Mouse (Mus musculus) stomach, embryonic 16.5 days (tissue): Measurements from ENCODE around the gene Prmt3. TPM values are rescaled to one million over a fixed set of nuclear protein-coding genes. Genes with fewer than 3 reads are reported as not detected.

Experiments
- ATAC-seq: fragments of 200-750 bp; cut with Nextera tagmentation; 2 replicates; pipeline ENCODE4 v1.8.0; 2017; ENCODE audit warnings: moderate number of reproducible peaks, moderate TSS enrichment; ENCODE audit not compliant: insufficient read depth, low FRiP score
- H3K27ac ChIP-seq: fragments of 300-500 bp; sonication (generic); 2 replicates; pipeline ENCODE4 v1.5.1; 2014; ENCODE audit warnings: low read length
- H3K27me3 ChIP-seq: fragments of 300-500 bp; sonication (generic); 2 replicates; pipeline ENCODE4 v1.6.1; 2014; ENCODE audit warnings: low read length, control low read depth, mixed read lengths; ENCODE audit not compliant: control insufficient read depth, insufficient read depth
- H3K36me3 ChIP-seq: fragments of 300-500 bp; sonication (generic); 2 replicates; pipeline ENCODE4 v1.6.1; 2014; ENCODE audit warnings: low read length; ENCODE audit not compliant: control insufficient read depth, insufficient read depth
- H3K4me1 ChIP-seq: fragments of 300-500 bp; sonication (generic); 2 replicates; pipeline ENCODE4 v1.6.1; 2014; ENCODE audit warnings: low read length, control low read depth, mixed read lengths; ENCODE audit not compliant: control insufficient read depth, insufficient read depth
- H3K4me2 ChIP-seq: fragments of 300-500 bp; sonication (generic); 2 replicates; pipeline ENCODE4 v1.6.1; 2014; ENCODE audit warnings: low read depth, low read length, mixed read lengths
- H3K4me3 ChIP-seq: fragments of 300-500 bp; sonication (generic); replicated peaks from 2 replicates; pipeline ENCODE4 v1.5.1; 2014; ENCODE audit warnings: mild to moderate bottlenecking, low read length
- H3K9ac ChIP-seq: fragments of 300-500 bp; sonication (generic); 2 replicates; pipeline ENCODE4 v1.6.1; 2014; ENCODE audit warnings: low read length
- H3K9me3 ChIP-seq: fragments of 300-500 bp; sonication (generic); replicated peaks from 2 replicates; pipeline ENCODE4 v1.6.1; 2016; ENCODE audit warnings: low read length, control low read depth; ENCODE audit not compliant: control insufficient read depth
- WGBS: fragments of 180-500 bp; shearing (Covaris S2); extraction: QIAGEN DNeasy Blood & Tissue Kit; methylation state at CpG from one replicate; pipeline ENCODE4 v1.1.7; 2014; 5-methylcytosine and 5-hydroxymethylcytosine counted together
- polyA plus RNA-seq: library from polyadenylated mRNA; unstranded; fragments of >200 nt; fragmentation: Nextera tagmentation; extraction: Ambion mirVana; gene quantifications from 2 replicates; pipeline ENCODE4 v1.2.1, GENCODE M21; 2015

Prmt3 gene
- polyA plus RNA-seq, 1 experiment from 2014 or later, result 42.0 TPM

GRCm38 (mm10) chr7:49858257-49858656, 80.1 kb downstream of the Prmt3 start:
- H3K4me3 ChIP-seq, result no peak overlapping the region
- no peak for ATAC-seq
- no peak overlapping the region for H3K4me2 ChIP-seq
- H3K27me3 ChIP-seq, result no peaks in the 10 kb centered on the region
- H3K27ac ChIP-seq, result no peak overlapping the region
- H3K9me3 ChIP-seq, result no peaks in the 10 kb centered on the region
- 81% methylated on average over 3 of the region's 3 CpGs for WGBS
- H3K36me3 ChIP-seq, result no peaks in the 10 kb centered on the region
- H3K9ac ChIP-seq, result no peak overlapping the region
- no peaks in the 10 kb centered on the region for H3K4me1 ChIP-seq

DNA sequence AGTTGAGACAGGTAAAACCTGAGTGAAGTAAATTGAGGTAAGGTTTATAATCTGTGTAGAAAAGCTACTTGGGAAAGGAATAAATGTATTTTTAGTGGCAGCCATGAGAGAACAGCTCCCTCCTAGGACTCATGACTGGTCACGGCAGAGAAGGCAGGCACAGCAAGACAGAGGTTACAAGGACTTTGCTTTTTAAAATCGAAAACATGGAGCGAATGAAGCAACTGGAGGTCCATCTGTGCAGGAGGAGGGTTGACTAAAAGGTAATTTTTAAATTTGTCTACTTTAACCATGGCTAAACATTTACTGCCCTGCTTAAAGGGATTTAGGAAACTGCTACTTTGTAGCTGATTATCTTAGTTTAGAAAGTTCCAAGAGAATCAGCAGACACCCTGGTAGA, 81.7 kb downstream of the Prmt3 start:
- Histone ChIP-seq H3K27ac (no peak overlapping the region), H3K4me3 (no peak overlapping the region), H3K9ac (no peak overlapping the region), H3K4me2 (no peak overlapping the region), H3K4me1 (no peaks in the 10 kb centered on the region), H3K27me3 (no peaks in the 10 kb centered on the region), H3K9me3 (no peaks in the 10 kb centered on the region), H3K36me3 (no peaks in the 10 kb centered on the region)
- 92% methylated on average over 3 of the region's 3 CpGs for WGBS
- no peak for ATAC-seq

GRCm38 (mm10) chr7:49861196-49861595, 83.0 kb downstream of the Prmt3 start:
- Histone ChIP-seq H3K27me3 (no peaks in the 10 kb centered on the region), H3K4me1 (no peaks in the 10 kb centered on the region), H3K9me3 (no peaks in the 10 kb centered on the region), H3K36me3 (no peaks in the 10 kb centered on the region), H3K4me2 (no peak overlapping the region), H3K27ac (no peak overlapping the region), H3K4me3 (no peak overlapping the region), H3K9ac (no peak overlapping the region)
- 95% methylated on average over 2 of the region's 2 CpGs for WGBS
- ATAC-seq, result no peak

GRCm38 (mm10) chr7:49863753-49864152, 85.6 kb downstream of the Prmt3 start:
- 70% methylated on average over 3 of the region's 3 CpGs for WGBS
- Histone ChIP-seq H3K4me2 (no peak overlapping the region), H3K36me3 (no peaks in the 10 kb centered on the region), H3K27ac (no peak overlapping the region), H3K9me3 (no peaks in the 10 kb centered on the region), H3K27me3 (no peaks in the 10 kb centered on the region), H3K4me3 (no peak overlapping the region), H3K4me1 (no peaks in the 10 kb centered on the region), H3K9ac (no peak overlapping the region)
- no peak for ATAC-seq

DNA sequence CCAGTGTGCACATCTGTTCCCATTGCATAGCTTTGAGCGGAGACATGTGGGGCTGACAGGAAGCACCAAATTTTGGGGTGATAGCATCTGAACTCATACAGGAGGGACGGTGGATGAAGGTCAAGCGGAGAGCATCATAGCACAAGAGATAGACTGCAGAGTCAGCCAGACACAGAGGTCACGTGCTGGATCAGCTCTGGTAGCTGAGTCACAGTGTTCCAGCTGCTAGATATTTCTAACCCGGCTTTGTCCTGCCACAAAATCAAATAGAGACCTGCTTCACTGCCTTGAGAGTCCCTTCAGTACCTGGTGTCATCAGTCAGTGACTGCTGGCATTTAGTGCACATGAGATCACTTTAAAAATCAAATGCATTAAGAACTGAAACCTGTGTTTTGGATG, 91.5 kb downstream of the Prmt3 start:
- Histone ChIP-seq H3K9ac (no peak overlapping the region), H3K27ac (no peak overlapping the region), H3K27me3 (no peaks in the 10 kb centered on the region), H3K36me3 (no peaks in the 10 kb centered on the region), H3K4me2 (no peak overlapping the region), H3K9me3 (no peaks in the 10 kb centered on the region), H3K4me1 (no peaks in the 10 kb centered on the region), H3K4me3 (no peak overlapping the region)
- 77% methylated on average over 5 of the region's 5 CpGs for WGBS
- no peak for ATAC-seq

DNA sequence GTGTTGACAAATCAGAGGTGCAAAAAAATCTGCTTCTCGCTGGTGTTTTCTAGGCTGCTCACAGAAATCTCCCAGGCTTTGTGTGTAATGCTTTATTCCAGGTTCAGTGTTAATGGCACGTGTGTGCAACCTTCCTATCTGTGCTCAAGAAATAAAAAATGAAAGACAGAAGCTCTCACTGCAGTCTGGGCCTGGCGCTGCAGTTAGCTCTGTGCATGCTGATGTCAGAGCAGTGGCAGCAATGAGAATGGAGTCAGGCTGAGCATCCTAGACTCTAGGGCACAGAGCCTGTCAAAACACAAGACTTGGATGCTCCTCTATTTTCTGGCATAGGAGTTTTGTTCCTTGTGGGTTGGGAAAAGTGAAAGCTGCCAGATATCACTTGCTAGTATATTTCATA, 92.1 kb downstream of the Prmt3 start:
- Histone ChIP-seq H3K27me3 (no peaks in the 10 kb centered on the region), H3K27ac (no peak overlapping the region), H3K9ac (no peak overlapping the region), H3K4me2 (no peak overlapping the region), H3K36me3 (no peaks in the 10 kb centered on the region), H3K9me3 (no peaks in the 10 kb centered on the region), H3K4me1 (no peaks in the 10 kb centered on the region), H3K4me3 (no peak overlapping the region)
- no peak for ATAC-seq
- 76% methylated on average over 3 of the region's 3 CpGs for WGBS

DNA sequence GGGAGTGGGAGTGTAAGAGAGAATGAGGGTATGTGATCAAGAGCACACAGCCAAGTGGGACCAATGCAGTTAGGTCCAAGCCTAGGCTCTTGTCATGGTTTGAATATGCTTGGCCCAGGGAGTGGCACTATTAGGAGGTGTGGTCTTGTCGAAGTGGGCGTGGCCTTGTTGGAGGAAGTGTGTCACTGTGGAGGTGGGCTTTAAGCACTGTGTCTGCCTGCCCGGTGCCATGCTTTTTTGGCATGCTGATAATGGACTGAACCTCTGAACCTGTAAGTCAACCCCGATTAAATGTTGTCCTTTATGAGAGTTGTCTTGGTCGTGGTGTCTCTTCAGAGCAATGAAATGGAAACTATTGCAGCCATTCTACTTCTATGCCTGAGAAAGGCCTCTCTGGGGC, 99.2 kb downstream of the Prmt3 start:
- Histone ChIP-seq H3K9me3 (no peaks in the 10 kb centered on the region), H3K4me1 (peaks cover 2% of the 10 kb centered on the region; the same call in 1 of the 2 replicates), H3K36me3 (no peaks in the 10 kb centered on the region), H3K27ac (no peak overlapping the region), H3K9ac (no peak overlapping the region), H3K4me3 (no peak overlapping the region), H3K27me3 (no peaks in the 10 kb centered on the region), H3K4me2 (no peak overlapping the region)
- no peak; the same call in 1 of the 2 replicates for ATAC-seq
- 79% methylated on average over 5 of the region's 5 CpGs for WGBS

DNA sequence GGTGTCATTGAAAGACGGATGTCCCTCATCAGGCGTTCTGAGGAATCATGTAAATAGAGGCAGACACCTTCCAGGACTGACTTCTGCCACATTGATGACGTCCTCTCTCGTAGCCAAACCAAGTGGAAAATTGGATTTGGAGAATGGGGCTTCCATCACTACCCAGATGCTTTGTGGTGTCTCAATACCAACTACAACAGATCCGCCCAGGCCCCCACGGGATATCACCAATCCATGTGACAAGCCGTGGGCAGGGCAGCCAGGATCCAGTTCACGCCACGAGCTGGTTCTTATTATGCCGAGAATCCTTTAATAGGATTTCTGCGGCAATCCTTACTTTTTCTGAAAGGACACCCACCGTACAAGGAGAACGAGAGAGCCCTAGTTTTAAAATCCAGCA, 100.9 kb downstream of the Prmt3 start:
- Histone ChIP-seq H3K4me1 (peaks cover 8% of the 10 kb centered on the region), H3K4me3 (no peak overlapping the region), H3K27ac (no peak overlapping the region), H3K36me3 (no peaks in the 10 kb centered on the region), H3K9ac (no peak overlapping the region), H3K9me3 (no peaks in the 10 kb centered on the region), H3K4me2 (no peak overlapping the region), H3K27me3 (no peaks in the 10 kb centered on the region)
- WGBS, result 84% methylated on average over 13 of the region's 13 CpGs
- no peak for ATAC-seq

- Histone ChIP-seq H3K4me2 (no peak overlapping the region), H3K4me1 (peaks cover 8% of the 10 kb centered on the region), H3K4me3 (no peak overlapping the region), H3K27me3 (no peaks in the 10 kb centered on the region), H3K9ac (no peak overlapping the region), H3K27ac (no peak overlapping the region), H3K9me3 (no peaks in the 10 kb centered on the region), H3K36me3 (no peaks in the 10 kb centered on the region)
- ATAC-seq, result no peak
- WGBS, result 59% methylated on average over 8 of the region's 8 CpGs
Measured at GRCm38 (mm10) chr7:49879998-49880707, 102.0 kb downstream of the Prmt3 start.
